8 mouse cellular contexts compared by ENCODE assay signal in the genomic region with DNA sequence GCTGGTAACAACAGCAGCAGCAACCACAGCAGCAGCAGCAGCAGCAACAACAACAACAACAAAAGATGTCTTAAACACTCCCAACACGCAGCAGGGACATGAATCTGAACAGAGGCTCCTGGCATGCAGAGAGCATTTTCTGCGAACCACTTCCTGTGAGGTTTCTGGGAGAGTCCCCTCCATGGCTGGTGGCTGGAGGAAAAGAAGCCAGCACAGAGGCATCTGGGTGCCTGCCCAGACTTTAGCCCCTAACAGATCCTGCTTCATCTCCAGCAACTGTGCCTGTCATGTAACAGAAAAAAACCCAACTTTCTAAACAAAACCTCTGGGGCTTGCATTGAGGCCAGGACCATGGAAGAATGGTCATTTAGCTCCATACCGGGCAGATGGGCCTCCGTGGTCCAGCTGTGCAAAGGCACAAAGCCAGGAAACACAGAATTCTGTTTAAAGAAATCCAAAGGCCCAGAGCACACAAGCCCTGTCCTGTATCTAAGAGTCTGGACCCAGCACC. TPM values are rescaled to one million over a fixed set of nuclear protein-coding genes. Genes with fewer than 3 reads are reported as not detected.
DNase-seq lines count a peak whose midpoint lies in the region; ATAC-seq and TF ChIP-seq lines count a peak whose summit lies in the region.

No protein-coding gene starts in this region.

- peak overlapping the region; percentile 38 for H3K27ac ChIP-seq in liver, adult 2 months (replicated peaks; ENCODE audit: insufficient read depth, low read depth, low read length)
- no peak overlapping the region; the same call in 1 of the 2 replicates for H3K27ac ChIP-seq in liver, embryonic 11.5 days (ENCODE audit: low read depth, low read length)
- H3K27ac ChIP-seq in hindbrain, embryonic 15.5 days (replicated peaks) = peak overlapping the region; percentile 65

- H3K4me3 ChIP-seq in liver, adult 2 months (ENCODE audit: insufficient read depth, low read depth, low read length) = no peak overlapping the region
- no peak overlapping the region for H3K4me3 ChIP-seq in liver, embryonic 11.5 days (ENCODE audit: low read depth, low read length)
- H3K4me3 ChIP-seq in hindbrain, embryonic 15.5 days = no peak overlapping the region

- no peak overlapping the region for H3K4me2 ChIP-seq in liver, embryonic 11.5 days
- no peak overlapping the region for H3K4me2 ChIP-seq in hindbrain, embryonic 15.5 days

- no peak for TF ChIP-seq CTCF in liver, adult 2 months (IDR thresholded peaks at IDR 0.05; ENCODE audit: low read depth, low read length)

- TF ChIP-seq POLR2A in liver, adult 2 months (IDR thresholded peaks at IDR 0.05; ENCODE audit: extremely low read depth, insufficient read depth, low read length) = no peak

- H3K36me3 ChIP-seq in liver, adult 2 months (ENCODE audit: control insufficient read depth, insufficient read depth, low read length) = no peaks in the 10 kb centered on the region
- H3K36me3 ChIP-seq in liver, embryonic 11.5 days (ENCODE audit: control insufficient read depth, insufficient read depth, low read length) = no peaks in the 10 kb centered on the region
- no peaks in the 10 kb centered on the region for H3K36me3 ChIP-seq in hindbrain, embryonic 15.5 days

- H3K9ac ChIP-seq in liver, adult 2 months (ENCODE audit: low read depth, low read length) = no peak overlapping the region
- no peak overlapping the region for H3K9ac ChIP-seq in liver, embryonic 11.5 days (ENCODE audit: low read depth, low read length)
- no peak overlapping the region for H3K9ac ChIP-seq in hindbrain, embryonic 15.5 days

- H3K9me3 ChIP-seq in liver, embryonic 11.5 days (ENCODE audit: control insufficient read depth, low read length) = no peaks in the 10 kb centered on the region
- no peaks in the 10 kb centered on the region for H3K9me3 ChIP-seq in hindbrain, embryonic 15.5 days

- H3K79me2 ChIP-seq in liver, adult 2 months (ENCODE audit: control insufficient read depth, insufficient read depth, low read length) = peaks cover 3% of the 10 kb centered on the region; the same call in 1 of the 2 replicates

- DNase-seq in liver, adult 2 months (ENCODE audit: extremely low read depth, low read depth, low spot score) = peak; percentile 30
- DNase-seq in liver, embryonic 11.5 days (ENCODE audit: low spot score) = no peak
- peak; percentile 52 for DNase-seq in gastrocnemius, adult 18-20 months (ENCODE audit: low spot score)
- peak; percentile 87 for DNase-seq in lung, postnatal 10 days
- DNase-seq in embryo, embryonic 11 days = no peak
- DNase-seq in layer of hippocampus, adult 9-11 months = no peak
- no peak for DNase-seq in frontal cortex, postnatal 36 days (ENCODE audit: low spot score in 2 of 2)

- H3K4me1 ChIP-seq in liver, adult 2 months (ENCODE audit: control insufficient read depth, insufficient read depth, low read length) = peaks cover 4% of the 10 kb centered on the region; the same call in 1 of the 2 replicates
- peaks cover 6% of the 10 kb centered on the region; the same call in 1 of the 2 replicates for H3K4me1 ChIP-seq in liver, embryonic 11.5 days (replicated peaks; ENCODE audit: control insufficient read depth, insufficient read depth, low read length)
- peaks cover 28% of the 10 kb centered on the region for H3K4me1 ChIP-seq in hindbrain, embryonic 15.5 days (replicated peaks)

- H3K27me3 ChIP-seq in liver, adult 2 months (ENCODE audit: control insufficient read depth, insufficient read depth, low read length) = no peaks in the 10 kb centered on the region
- H3K27me3 ChIP-seq in liver, embryonic 11.5 days (replicated peaks; ENCODE audit: control insufficient read depth, insufficient read depth, low read length) = no peaks in the 10 kb centered on the region
- H3K27me3 ChIP-seq in hindbrain, embryonic 15.5 days = no peaks in the 10 kb centered on the region

- 57% methylated on average over 4 of the region's 4 CpGs for WGBS in liver, adult 2 months
- WGBS in liver, embryonic 11.5 days = 49% methylated on average over 4 of the region's 4 CpGs
- WGBS in hindbrain, embryonic 15.5 days = 43% methylated on average over 4 of the region's 4 CpGs

- ATAC-seq in liver, embryonic 11.5 days (replicated peaks; ENCODE audit: low FRiP score) = no peak
- peak; percentile 51; the same call in 1 of the 2 replicates for ATAC-seq in hindbrain, embryonic 15.5 days (ENCODE audit: low FRiP score, low read depth)

RNA-seq across cellular contexts. Expression of a gene that starts 34.4 kb away (rescaled TPM):
- total RNA-seq in liver, adult 2 months (2014; rRNA removed) = 7.7 and 10.9 TPM in 2 replicates
- 6.1 and 8.0 TPM in 2 replicates for polyA plus RNA-seq in liver, adult 2 months (2012; rRNA removed)
- polyA plus RNA-seq in liver, embryonic 11.5 days (2014; fragmentation: Nextera tagmentation; extraction: Ambion mirVana) = 12.2 and 13.1 TPM in 2 replicates
- total RNA-seq in gastrocnemius, adult 18-20 months (2021) = 10 to 100 TPM; 37.4 to 50.2 TPM
- 43.0 and 43.6 TPM in 2 replicates for polyA plus RNA-seq in hindbrain, embryonic 15.5 days (2015; fragmentation: Nextera tagmentation; extraction: Ambion mirVana)

RNA-seq across cellular contexts. Expression of a gene that starts 34.5 kb away (rescaled TPM):
- total RNA-seq in liver, adult 2 months (2014; rRNA removed) = 25.7 and 28.3 TPM in 2 replicates
- polyA plus RNA-seq in liver, adult 2 months (2012; rRNA removed) = 21.8 and 29.1 TPM in 2 replicates
- polyA plus RNA-seq in liver, embryonic 11.5 days (2014; fragmentation: Nextera tagmentation; extraction: Ambion mirVana) = 40.8 and 45.7 TPM in 2 replicates
- total RNA-seq in gastrocnemius, adult 18-20 months (2021) = 10 to 100 TPM; 66.5 to 81.6 TPM
- 91.8 and 92.1 TPM in 2 replicates for polyA plus RNA-seq in hindbrain, embryonic 15.5 days (2015; fragmentation: Nextera tagmentation; extraction: Ambion mirVana)

Comparison
In these comparisons a context has a peak if more than half of its experiments do, and no peak if none do; other contexts are left out.
1. DNase-seq: peak in liver, adult 2 months (single experiment), gastrocnemius, adult 18-20 months (single experiment) and lung, postnatal 10 days (single experiment); none in liver, embryonic 11.5 days (single experiment), embryo, embryonic 11 days (single experiment), layer of hippocampus, adult 9-11 months (single experiment) and frontal cortex, postnatal 36 days (0 of 2).